8 mouse cellular contexts compared by ENCODE assay signal in genomic region chr2:155848291-155848690, GRCm38 (mm10). TPM values are rescaled to one million over a fixed set of nuclear protein-coding genes. Genes with fewer than 3 reads are reported as not detected.
DNase-seq lines count a peak whose midpoint lies in the region; ATAC-seq and TF ChIP-seq lines count a peak whose summit lies in the region.

No protein-coding gene starts in this region.

- peaks cover 5% of the 10 kb centered on the region; the same call in 1 of the 2 replicates for H3K36me3 ChIP-seq in midbrain, embryonic 11.5 days (ENCODE audit: control insufficient read depth, insufficient read depth, low read length)
- H3K36me3 ChIP-seq in midbrain, embryonic 16.5 days (ENCODE audit: control insufficient read depth, insufficient read depth, low read length) = peaks cover 18% of the 10 kb centered on the region
- peaks cover 4% of the 10 kb centered on the region; the same call in 1 of the 2 replicates for H3K36me3 ChIP-seq in limb, embryonic 11.5 days (ENCODE audit: control insufficient read depth, insufficient read depth, low read length)
- peaks cover 13% of the 10 kb centered on the region for H3K36me3 ChIP-seq in splenic B cell, adult 2 months (ENCODE audit: control insufficient read depth, insufficient read depth, low read length, poor library complexity, severe bottlenecking)

- no peak overlapping the region for H3K9ac ChIP-seq in midbrain, embryonic 11.5 days (ENCODE audit: low read length)
- no peak overlapping the region for H3K9ac ChIP-seq in midbrain, embryonic 16.5 days (ENCODE audit: low read depth, low read length)
- no peak overlapping the region for H3K9ac ChIP-seq in limb, embryonic 11.5 days (ENCODE audit: low read length)

- no peak overlapping the region for H3K27ac ChIP-seq in midbrain, embryonic 11.5 days (ENCODE audit: low read depth, low read length)
- no peak overlapping the region for H3K27ac ChIP-seq in midbrain, embryonic 16.5 days (ENCODE audit: low read length)
- H3K27ac ChIP-seq in gastrocnemius, adult 2 months = no peak overlapping the region
- no peak overlapping the region for H3K27ac ChIP-seq in limb, embryonic 11.5 days (replicated peaks; ENCODE audit: low read depth, low read length)

- no peak overlapping the region for H3K4me3 ChIP-seq in midbrain, embryonic 11.5 days (ENCODE audit: low read depth, low read length)
- H3K4me3 ChIP-seq in midbrain, embryonic 16.5 days (ENCODE audit: low read depth, low read length) = no peak overlapping the region
- H3K4me3 ChIP-seq in gastrocnemius, adult 2 months = no peak overlapping the region
- H3K4me3 ChIP-seq in limb, embryonic 11.5 days (ENCODE audit: low read depth, low read length) = no peak overlapping the region

- peak; percentile 97 for DNase-seq in midbrain, embryonic 11.5 days (ENCODE audit: low spot score, missing footprints)
- peak; percentile 86 for DNase-seq in cerebellum, adult 9-10 months
- peak; percentile 83 for DNase-seq in gastrocnemius, adult 2 months
- DNase-seq in kidney, adult 18-20 months = peak; percentile 82
- peak; percentile 88 for DNase-seq in limb, embryonic 11.5 days (ENCODE audit: low spot score)
- peak; percentile 75 for DNase-seq in neural tube, embryonic 10.5 days (ENCODE audit: extremely low spot score, low spot score)
- peak; percentile 85 for DNase-seq in splenic B cell, adult 2 months (ENCODE audit: low read depth, low spot score)

- 31% methylated on average over 6 of the region's 6 CpGs for WGBS in midbrain, embryonic 11.5 days
- 30% methylated on average over 6 of the region's 6 CpGs for WGBS in midbrain, embryonic 16.5 days
- WGBS in limb, embryonic 11.5 days = 40% methylated on average over 6 of the region's 6 CpGs

- TF ChIP-seq CTCF in gastrocnemius, adult 2 months (IDR thresholded peaks at IDR 0.05) = peak; percentile 87

- no peak overlapping the region for H3K4me2 ChIP-seq in midbrain, embryonic 11.5 days
- no peak overlapping the region for H3K4me2 ChIP-seq in midbrain, embryonic 16.5 days (ENCODE audit: low read length)
- H3K4me2 ChIP-seq in limb, embryonic 11.5 days (ENCODE audit: low read depth, severe bottlenecking) = no peak overlapping the region

- no peaks in the 10 kb centered on the region for H3K9me3 ChIP-seq in midbrain, embryonic 11.5 days (ENCODE audit: control insufficient read depth, low read length)
- no peaks in the 10 kb centered on the region for H3K9me3 ChIP-seq in midbrain, embryonic 16.5 days (replicated peaks; ENCODE audit: control insufficient read depth, low read length, poor library complexity, severe bottlenecking)
- no peaks in the 10 kb centered on the region for H3K9me3 ChIP-seq in limb, embryonic 11.5 days (ENCODE audit: control insufficient read depth, low read length)

- intact Hi-C loops in gastrocnemius, adult 2 months (cut with DNase I) = no loop called here

- ATAC-seq in midbrain, embryonic 11.5 days (ENCODE audit: low FRiP score) = no peak
- ATAC-seq in midbrain, embryonic 16.5 days = no peak
- no peak for ATAC-seq in limb, embryonic 11.5 days (ENCODE audit: insufficient number of reproducible peaks, low FRiP score, low TSS enrichment, low read depth)

- H3K27me3 ChIP-seq in midbrain, embryonic 11.5 days (ENCODE audit: control insufficient read depth, insufficient read depth, low read length) = no peaks in the 10 kb centered on the region
- no peaks in the 10 kb centered on the region for H3K27me3 ChIP-seq in midbrain, embryonic 16.5 days (ENCODE audit: control insufficient read depth, insufficient read depth, low read depth, low read length)
- no peaks in the 10 kb centered on the region for H3K27me3 ChIP-seq in limb, embryonic 11.5 days (ENCODE audit: control insufficient read depth, insufficient read depth, low read length)
- no peaks in the 10 kb centered on the region for H3K27me3 ChIP-seq in splenic B cell, adult 2 months (ENCODE audit: control insufficient read depth, insufficient read depth, low read length, poor library complexity, severe bottlenecking)

- no peaks in the 10 kb centered on the region for H3K4me1 ChIP-seq in midbrain, embryonic 11.5 days (ENCODE audit: control insufficient read depth, insufficient read depth, low read length)
- no peaks in the 10 kb centered on the region for H3K4me1 ChIP-seq in midbrain, embryonic 16.5 days (ENCODE audit: control insufficient read depth, insufficient read depth, low read length)
- H3K4me1 ChIP-seq in limb, embryonic 11.5 days (ENCODE audit: control insufficient read depth, insufficient read depth, low read length) = no peaks in the 10 kb centered on the region

RNA-seq across cellular contexts. Expression of gene Fam83c, which starts 13.6 kb away (rescaled TPM):
- polyA plus RNA-seq in midbrain, embryonic 11.5 days (2014; fragmentation: Nextera tagmentation; extraction: Ambion mirVana) = 0.14 and 0.25 TPM in 2 replicates
- 0.49 and 0.51 TPM in 2 replicates for polyA plus RNA-seq in midbrain, embryonic 16.5 days (2015; fragmentation: Nextera tagmentation; extraction: Ambion mirVana)
- total RNA-seq in gastrocnemius, adult 2 months (2021) = not detected
- 0.30 and 0.32 TPM in 2 replicates for polyA plus RNA-seq in limb, embryonic 11.5 days (2014; fragmentation: Nextera tagmentation; extraction: Ambion mirVana)

RNA-seq across cellular contexts. Expression of gene Eif6, which starts 21.6 kb away (rescaled TPM):
- 188 TPM in 2 replicates for polyA plus RNA-seq in midbrain, embryonic 11.5 days (2014; fragmentation: Nextera tagmentation; extraction: Ambion mirVana)
- 134 and 136 TPM in 2 replicates for polyA plus RNA-seq in midbrain, embryonic 16.5 days (2015; fragmentation: Nextera tagmentation; extraction: Ambion mirVana)
- 10 to 100 TPM; 41.0 to 46.7 TPM for total RNA-seq in gastrocnemius, adult 2 months (2021)
- 201 and 215 TPM in 2 replicates for polyA plus RNA-seq in limb, embryonic 11.5 days (2014; fragmentation: Nextera tagmentation; extraction: Ambion mirVana)

RNA-seq across cellular contexts. Expression of gene BC029722, which starts 29.1 kb away (rescaled TPM):
- 7.9 and 8.0 TPM in 2 replicates for polyA plus RNA-seq in midbrain, embryonic 11.5 days (2014; fragmentation: Nextera tagmentation; extraction: Ambion mirVana)
- polyA plus RNA-seq in midbrain, embryonic 16.5 days (2015; fragmentation: Nextera tagmentation; extraction: Ambion mirVana) = 38.9 and 44.0 TPM in 2 replicates
- total RNA-seq in gastrocnemius, adult 2 months (2021) = 10 to 100 TPM; 25.8 to 27.8 TPM
- polyA plus RNA-seq in limb, embryonic 11.5 days (2014; fragmentation: Nextera tagmentation; extraction: Ambion mirVana) = 6.2 and 6.4 TPM in 2 replicates
